Mouse (Mus musculus): ENCODE measurements at regions not wholly inside any gene's neighbourhood (a gene's known extent, or its start where the extent isn't known, plus 50 kb on each side); places are given as distances from the start of the nearest gene placed in this dataset.

DNA sequence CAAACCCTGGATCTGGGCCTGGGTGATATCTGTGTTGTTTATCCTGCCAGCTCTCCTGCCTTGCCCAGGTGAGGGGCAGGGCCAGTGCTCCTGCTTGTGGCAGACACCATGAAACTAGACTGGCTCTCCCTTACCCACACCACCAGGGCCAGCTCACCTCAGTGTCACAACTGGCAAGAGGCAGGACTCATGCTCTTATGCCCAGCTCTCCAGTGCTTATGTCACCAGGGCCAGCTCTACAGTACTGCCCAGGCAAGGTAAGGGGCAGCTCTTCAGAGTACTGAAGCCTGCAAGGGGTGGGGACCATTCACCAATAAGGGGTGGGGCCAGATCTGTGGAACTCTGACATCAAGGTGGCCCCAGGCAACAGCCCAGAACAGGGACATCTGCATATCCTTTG, 52.7 kb upstream of the Kiz start:
- in situ Hi-C loops (cut with MboI, MseI), result no loop called here
